Mouse (Mus musculus): ENCODE data around the gene Chrd. TPM values are rescaled to one million over a fixed set of nuclear protein-coding genes. Genes with fewer than 3 reads are reported as not detected.

The Chrd gene
- polyA plus RNA-seq (2016; fragmentation: Nextera tagmentation; extraction: Ambion mirVana) = 1.6 and 3.6 TPM in 2 replicates

DNA sequence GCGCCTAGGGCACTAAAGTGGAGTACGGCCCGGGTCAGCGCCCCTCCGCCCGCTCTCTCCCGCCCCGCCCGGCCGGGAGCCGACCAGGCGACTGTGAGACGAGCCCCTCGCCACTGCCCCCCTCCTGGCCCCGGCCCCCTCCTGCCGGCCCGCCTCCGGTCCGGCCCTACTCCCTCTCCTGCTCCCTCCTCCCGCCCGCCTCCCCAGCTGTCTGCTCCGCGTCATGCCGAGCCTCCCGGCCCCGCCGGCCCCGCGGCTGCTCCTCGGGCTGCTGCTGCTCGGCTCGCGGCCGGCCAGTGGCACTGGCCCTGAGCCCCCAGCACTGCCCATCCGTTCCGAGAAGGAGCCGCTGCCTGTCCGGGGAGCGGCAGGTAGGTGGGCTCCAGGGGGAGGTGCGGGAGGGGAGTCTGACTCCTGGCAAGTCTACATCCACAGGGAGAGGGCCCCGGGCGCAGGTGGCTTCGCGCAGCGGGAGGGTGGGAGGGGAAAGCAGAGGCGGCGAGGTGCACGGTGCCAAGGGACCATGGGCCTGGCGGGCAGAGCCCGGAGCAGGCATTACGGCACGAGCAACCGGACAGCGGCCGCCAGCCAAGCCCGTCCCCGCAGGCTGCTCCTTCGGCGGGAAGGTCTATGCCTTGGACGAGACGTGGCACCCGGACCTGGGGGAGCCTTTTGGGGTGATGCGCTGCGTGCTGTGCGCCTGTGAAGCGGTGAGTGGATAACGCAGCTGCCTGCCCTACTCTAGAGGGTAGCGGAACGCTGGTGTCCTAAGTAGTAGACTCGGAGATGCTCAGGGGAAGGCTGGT is at the start of gene Chrd:
TSS of gene Chrd (plus strand) at position 203 of the 806 bp plus-strand sequence.
- peaks cover 41% of the 10 kb centered on the region for H3K4me1 ChIP-seq (replicated peaks)
- peaks cover 45% of the 10 kb centered on the region for H3K27me3 ChIP-seq (ENCODE audit: insufficient read depth, poor library complexity, severe bottlenecking)
- 0 out of 2 replicates have a peak, but pooled peaks cover 2% of the 10 kb centered on the region for H3K36me3 ChIP-seq
- H3K27ac ChIP-seq = peak within 1 kb of the TSS; percentile 94
- WGBS = 1% methylated on average over 67 of the region's 70 CpGs
- no peaks in the 10 kb centered on the region for H3K9me3 ChIP-seq
- DNase-seq (ENCODE audit: low spot score) = peak; percentile 81
- H3K4me3 ChIP-seq = peak within 1 kb of the TSS; percentile 84

DNA sequence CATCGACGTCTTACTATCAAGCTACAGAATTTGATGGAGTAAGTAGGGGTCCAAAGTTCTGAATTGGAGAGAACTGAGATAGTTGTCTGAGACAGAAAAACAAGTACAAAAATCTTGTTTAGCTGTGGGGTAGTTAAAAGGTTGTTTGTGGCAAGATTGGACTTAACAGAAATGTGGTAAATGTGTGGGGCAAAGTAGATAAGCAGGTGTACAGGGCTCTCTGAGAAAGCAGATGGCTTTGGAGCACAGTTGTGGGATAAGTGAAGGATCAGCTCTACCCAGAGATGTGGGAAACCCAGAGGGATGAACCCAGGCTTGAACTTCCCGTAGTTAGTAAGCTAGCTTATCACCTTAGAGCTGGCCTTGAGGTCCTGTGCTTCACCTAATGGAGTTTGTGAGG is 42.2 kb upstream of the Chrd start:
- Histone ChIP-seq H3K4me1 (replicated peaks) (peaks cover 37% of the 10 kb centered on the region), H3K36me3 (peaks cover 67% of the 10 kb centered on the region), H3K4me3 (no peak overlapping the region), H3K27me3 (ENCODE audit: insufficient read depth, poor library complexity, severe bottlenecking) (peaks cover 17% of the 10 kb centered on the region), H3K9me3 (no peaks in the 10 kb centered on the region), H3K27ac (no peak overlapping the region)
- 94% methylated on average over 3 of the region's 3 CpGs for WGBS
- no peak for DNase-seq (ENCODE audit: low spot score)

- H3K36me3 ChIP-seq = peaks cover 59% of the 10 kb centered on the region
- WGBS = 92% methylated on average over 1 of the region's 1 CpGs
- no peak for DNase-seq (ENCODE audit: low spot score)
Measured at GRCm38 (mm10) chr16:20691617-20692016, 41.3 kb upstream of the Chrd start.

DNA sequence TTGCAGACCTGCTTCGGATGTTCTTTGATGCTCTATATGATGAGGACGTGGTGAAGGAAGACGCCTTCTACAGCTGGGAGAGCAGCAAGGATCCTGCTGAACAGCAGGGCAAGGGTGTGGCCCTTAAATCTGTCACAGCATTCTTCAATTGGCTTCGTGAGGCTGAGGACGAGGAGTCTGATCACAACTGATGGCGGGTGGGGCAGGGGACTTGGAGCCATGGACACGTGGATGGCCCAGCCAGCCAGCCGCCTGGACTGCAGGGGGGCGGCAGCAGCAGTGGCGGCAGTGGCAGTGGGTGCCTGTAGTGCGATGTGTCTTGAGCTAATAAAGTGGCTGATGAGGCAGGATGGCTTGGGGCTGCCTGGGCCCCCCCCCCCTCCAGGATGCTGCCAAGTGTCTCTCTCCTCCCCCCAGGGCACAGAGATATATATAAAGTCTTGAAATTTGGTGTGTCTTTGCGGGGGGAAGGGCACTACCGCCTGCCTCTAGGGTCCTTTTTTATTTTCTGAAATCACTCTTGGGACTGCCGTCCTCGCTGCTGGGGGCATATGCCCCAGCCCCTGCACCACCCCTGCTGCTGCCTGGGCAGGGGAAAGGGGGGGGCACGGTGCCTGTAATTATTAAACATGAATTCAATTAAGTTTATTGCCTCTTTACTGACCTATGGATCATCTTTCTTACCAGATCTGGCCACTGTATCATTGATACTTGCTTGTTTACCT is 40.5 kb upstream of the Chrd start:
- Histone ChIP-seq H3K36me3 (peaks cover 51% of the 10 kb centered on the region), H3K9me3 (no peaks in the 10 kb centered on the region), H3K27ac (peak overlapping the region; percentile 89; the same call in 1 of the 2 replicates), H3K27me3 (ENCODE audit: insufficient read depth, poor library complexity, severe bottlenecking) (peaks cover 17% of the 10 kb centered on the region), H3K4me1 (replicated peaks) (peaks cover 45% of the 10 kb centered on the region), H3K4me3 (peak overlapping the region; percentile 67; the same call in 1 of the 2 replicates)
- DNase-seq (ENCODE audit: low spot score) = peak; percentile 18
- 47% methylated on average over 16 of the region's 16 CpGs for WGBS

More at GRCm38 (mm10) chr16:20691617-20692016, 41.3 kb upstream of the Chrd start:
- Histone ChIP-seq H3K4me3 (no peak overlapping the region), H3K4me1 (replicated peaks) (peaks cover 45% of the 10 kb centered on the region), H3K27ac (no peak overlapping the region), H3K27me3 (ENCODE audit: insufficient read depth, poor library complexity, severe bottlenecking) (peaks cover 17% of the 10 kb centered on the region), H3K9me3 (no peaks in the 10 kb centered on the region)

- Histone ChIP-seq H3K27ac (peak within 1 kb of the TSS; percentile 89), H3K9me3 (no peaks in the 10 kb centered on the region), H3K27me3 (ENCODE audit: insufficient read depth, poor library complexity, severe bottlenecking) (peaks cover 20% of the 10 kb centered on the region), H3K4me3 (peak within 1 kb of the TSS; percentile 67), H3K4me1 (replicated peaks) (peaks cover 45% of the 10 kb centered on the region), H3K36me3 (peaks cover 43% of the 10 kb centered on the region)
- DNase-seq (ENCODE audit: low spot score) = peak; percentile 96
- under 1% methylated on average over 37 of the region's 37 CpGs for WGBS
Measured at GRCm38 (mm10) chr16:20693111-20693701, 39.7 kb upstream of the Chrd start, which contains the start of gene Fam131a. Fam131a (plus strand) TSS chr16:20693241.

GRCm38 (mm10) chr16:20694781-20695180 is 38.1 kb upstream of the Chrd start:
- Histone ChIP-seq H3K4me1 (replicated peaks) (peaks cover 47% of the 10 kb centered on the region), H3K27ac (peak overlapping the region; percentile 17; the same call in 1 of the 2 replicates)

GRCm38 (mm10) chr16:20695622-20696323 is 37.2 kb upstream of the Chrd start:
- H3K36me3 ChIP-seq = peaks cover 29% of the 10 kb centered on the region
- H3K4me3 ChIP-seq = peak overlapping the region; percentile 56
- H3K4me1 ChIP-seq (replicated peaks) = peaks cover 53% of the 10 kb centered on the region
- H3K9me3 ChIP-seq = no peaks in the 10 kb centered on the region
- 2% methylated on average over 46 of the region's 46 CpGs for WGBS
- H3K27me3 ChIP-seq (ENCODE audit: insufficient read depth, poor library complexity, severe bottlenecking) = peaks cover 20% of the 10 kb centered on the region
- H3K27ac ChIP-seq = peak overlapping the region; percentile 83
- peak; percentile 89 for DNase-seq (ENCODE audit: low spot score)

More at GRCm38 (mm10) chr16:20694781-20695180, 38.1 kb upstream of the Chrd start:
- Histone ChIP-seq H3K4me3 (no peak overlapping the region), H3K9me3 (no peaks in the 10 kb centered on the region), H3K27me3 (ENCODE audit: insufficient read depth, poor library complexity, severe bottlenecking) (peaks cover 20% of the 10 kb centered on the region), H3K36me3 (peaks cover 35% of the 10 kb centered on the region)
- WGBS = 75% methylated on average over 8 of the region's 8 CpGs
- no peak for DNase-seq (ENCODE audit: low spot score)

DNA sequence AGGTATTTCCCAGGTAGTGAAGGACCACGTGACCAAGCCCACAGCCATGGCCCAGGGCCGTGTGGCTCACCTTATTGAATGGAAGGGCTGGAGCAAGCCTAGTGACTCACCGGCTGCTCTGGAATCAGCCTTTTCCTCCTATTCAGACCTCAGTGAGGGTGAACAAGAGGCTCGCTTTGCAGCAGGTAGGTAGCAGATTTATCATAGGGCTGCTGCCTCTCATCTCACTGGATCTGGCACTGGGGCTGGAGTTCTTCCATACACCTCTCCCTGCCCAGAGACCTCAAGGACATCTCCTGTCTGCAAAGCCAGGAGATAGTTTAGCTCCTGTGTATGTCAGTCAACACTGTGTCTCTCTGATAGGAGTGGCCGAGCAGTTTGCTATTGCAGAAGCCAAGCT is 33.7 kb upstream of the Chrd start:
- Histone ChIP-seq H3K4me3 (no peak overlapping the region), H3K9me3 (no peaks in the 10 kb centered on the region), H3K36me3 (peaks cover 29% of the 10 kb centered on the region), H3K27ac (no peak overlapping the region), H3K27me3 (ENCODE audit: insufficient read depth, poor library complexity, severe bottlenecking) (peaks cover 17% of the 10 kb centered on the region), H3K4me1 (replicated peaks) (peaks cover 55% of the 10 kb centered on the region)
- 76% methylated on average over 5 of the region's 5 CpGs for WGBS
- DNase-seq (ENCODE audit: low spot score) = no peak

DNA sequence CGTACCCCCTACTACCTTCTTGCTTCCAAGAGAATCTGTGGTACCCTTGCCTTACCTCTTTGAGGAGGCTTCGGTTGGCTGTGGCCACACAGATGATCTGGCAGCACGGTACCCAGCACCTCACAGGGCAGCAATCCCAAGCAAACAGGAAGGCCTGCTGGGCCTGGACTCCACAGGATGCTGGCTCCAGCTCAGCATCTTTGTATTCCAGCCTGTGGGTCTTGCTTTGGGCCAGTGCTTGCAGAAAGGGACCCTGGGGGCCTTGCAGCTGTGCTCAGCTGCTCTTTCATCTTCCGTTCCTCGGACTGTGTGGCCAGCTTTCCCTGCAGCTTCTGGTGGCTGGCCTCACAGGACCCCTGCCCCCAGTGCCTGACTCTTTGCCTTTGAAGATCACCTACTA is 32.9 kb upstream of the Chrd start:
- Histone ChIP-seq H3K27ac (peak overlapping the region; percentile 64), H3K9me3 (no peaks in the 10 kb centered on the region), H3K4me3 (no peak overlapping the region), H3K36me3 (peaks cover 37% of the 10 kb centered on the region), H3K4me1 (replicated peaks) (peaks cover 49% of the 10 kb centered on the region), H3K27me3 (ENCODE audit: insufficient read depth, poor library complexity, severe bottlenecking) (peaks cover 9% of the 10 kb centered on the region)
- 29% methylated on average over 5 of the region's 5 CpGs for WGBS
- DNase-seq (ENCODE audit: low spot score) = peak; percentile 26

DNA sequence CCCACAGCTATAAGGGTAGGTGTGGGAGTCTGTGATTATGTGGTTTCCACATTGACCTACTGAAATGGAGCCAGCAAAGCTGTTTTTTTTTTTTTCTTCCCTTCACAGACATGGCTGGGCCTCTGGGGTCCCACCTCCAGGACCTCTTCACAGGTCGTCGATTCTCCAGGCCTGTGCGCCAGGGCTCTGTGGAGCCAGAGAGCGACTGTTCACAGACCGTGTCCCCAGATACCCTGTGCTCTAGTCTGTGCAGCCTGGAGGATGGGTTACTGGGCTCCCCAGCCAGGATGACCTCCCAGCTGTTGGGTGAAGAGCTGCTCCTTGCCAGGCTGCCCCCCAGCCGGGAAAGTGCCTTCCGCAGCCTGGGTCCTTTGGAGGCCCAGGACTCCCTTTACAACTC is 31.6 kb upstream of the Chrd start:
- H3K27me3 ChIP-seq (ENCODE audit: insufficient read depth, poor library complexity, severe bottlenecking) = 0 out of 2 replicates have a peak, but pooled peaks cover 3% of the 10 kb centered on the region
- peak; percentile 20 for DNase-seq (ENCODE audit: low spot score)
- peaks cover 46% of the 10 kb centered on the region for H3K4me1 ChIP-seq (replicated peaks)
- H3K9me3 ChIP-seq = no peaks in the 10 kb centered on the region
- H3K27ac ChIP-seq = peak overlapping the region; percentile 86
- H3K4me3 ChIP-seq = peak overlapping the region; percentile 34; the same call in 1 of the 2 replicates
- H3K36me3 ChIP-seq = peaks cover 50% of the 10 kb centered on the region
- 36% methylated on average over 7 of the region's 7 CpGs for WGBS

DNA sequence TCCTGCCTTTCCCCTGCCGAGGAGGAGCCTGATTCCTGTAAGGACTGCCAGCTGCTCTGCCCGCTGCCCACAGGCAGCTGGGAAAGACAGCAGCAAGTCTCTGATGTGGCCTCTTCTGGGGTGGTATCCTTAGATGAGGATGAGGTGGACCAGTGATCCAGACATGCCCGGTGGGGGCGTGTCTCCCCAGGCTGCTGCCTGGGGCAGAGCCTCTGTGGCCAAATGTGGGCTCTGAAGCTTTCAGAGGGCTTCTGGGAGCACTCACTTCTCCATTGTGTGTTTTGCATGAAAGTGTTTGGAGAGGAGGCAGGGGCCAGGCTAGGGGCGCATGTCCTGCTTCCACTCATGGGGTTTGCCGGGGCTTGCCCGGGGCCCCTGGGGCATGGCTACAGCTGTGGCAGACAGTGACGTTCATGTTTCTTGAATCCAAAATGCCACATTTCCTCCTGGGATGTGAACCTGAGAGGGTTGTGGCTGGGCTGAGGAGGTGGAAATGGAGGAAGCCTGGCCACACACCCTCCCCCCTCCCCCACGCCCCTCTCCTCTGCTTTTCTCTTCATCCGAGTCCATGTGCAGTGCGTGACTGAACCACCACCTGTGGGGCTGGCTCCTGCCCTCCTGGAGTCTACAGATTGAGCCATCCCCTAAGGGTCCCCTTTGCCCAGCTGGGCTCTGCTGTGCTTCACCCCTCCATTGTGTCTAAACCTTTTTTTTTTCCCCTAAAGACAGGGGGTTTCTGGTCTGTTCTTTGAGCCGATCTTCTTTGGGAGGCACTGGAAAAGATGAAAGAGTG is 31.0 kb upstream of the Chrd start:
- Histone ChIP-seq H3K36me3 (peaks cover 56% of the 10 kb centered on the region), H3K4me1 (replicated peaks) (peaks cover 49% of the 10 kb centered on the region), H3K9me3 (no peaks in the 10 kb centered on the region), H3K27ac (peak overlapping the region; percentile 86), H3K4me3 (peak overlapping the region; percentile 34), H3K27me3 (ENCODE audit: insufficient read depth, poor library complexity, severe bottlenecking) (0 out of 2 replicates have a peak, but pooled peaks cover 3% of the 10 kb centered on the region)
- DNase-seq (ENCODE audit: low spot score) = peak; percentile 48
- 11% methylated on average over 12 of the region's 12 CpGs for WGBS

Measured in hindbrain, embryonic 10.5 days (tissue).